Mouse (Mus musculus) MEL (cell line): ENCODE results near the gene Ttyh2. TPM values are rescaled to one million over a fixed set of nuclear protein-coding genes. Genes with fewer than 3 reads are reported as not detected.

ENCODE experiments used
- DNase-seq: peaks from one replicate; pipeline ENCODE4 v3.0.0; 2011; ENCODE audit warnings: low read depth, low spot score
- H3K27ac ChIP-seq: 2 replicates; pipeline ENCODE4 v1.5.1; 2012; ENCODE audit warnings: low read depth, mild to moderate bottlenecking, control low read depth, low read length, moderate library complexity; ENCODE audit not compliant: control insufficient read depth
- H3K27me3 ChIP-seq, 2 experiments: fragments of 150-350 bp in 1 of 2; sonication (generic) in 1 of 2; 2 replicates each; pipeline ENCODE4 v1.6.1; 2012; ENCODE audit warnings: low read length in 2 of 2, mild to moderate bottlenecking in 2 of 2, improper control_type of control experiment in 1 of 2, moderate library complexity in 1 of 2; ENCODE audit not compliant: insufficient read depth in 2 of 2, control insufficient read depth in 1 of 2
- H3K36me3 ChIP-seq, 2 experiments: 2 replicates each; pipeline ENCODE4 v1.6.1; 2012 to 2014; ENCODE audit warnings: low read length in 2 of 2, improper control_type of control experiment in 1 of 2, inconsistent platforms in 1 of 2, mild to moderate bottlenecking in 1 of 2; ENCODE audit not compliant: insufficient read depth in 2 of 2, control insufficient read depth in 1 of 2
- H3K4me1 ChIP-seq, 2 experiments: fragments of 150-350 bp in 1 of 2; sonication (generic) in 1 of 2; 2 replicates each; pipeline ENCODE4 v1.6.1; 2012; ENCODE audit warnings: low read length in 2 of 2, improper control_type of control experiment in 1 of 2, mild to moderate bottlenecking in 1 of 2; ENCODE audit not compliant: insufficient read depth in 2 of 2, control insufficient read depth in 1 of 2
- H3K4me3 ChIP-seq, 2 experiments: fragments of 150-350 bp in 1 of 2; sonication (generic) in 1 of 2; 2 replicates each; pipeline ENCODE4 v1.5.1; 2012; ENCODE audit warnings: low read depth in 2 of 2, low read length in 2 of 2, mild to moderate bottlenecking in 2 of 2, moderate library complexity in 2 of 2, control low read depth in 1 of 2, improper control_type of control experiment in 1 of 2; ENCODE audit not compliant: control insufficient read depth in 1 of 2, insufficient read depth in 1 of 2
- H3K79me2 ChIP-seq: 2 replicates; pipeline ENCODE4 v1.6.1; 2012; ENCODE audit warnings: mild to moderate bottlenecking, low read length, moderate library complexity; ENCODE audit not compliant: control insufficient read depth, poor library complexity, insufficient read depth
- H3K9ac ChIP-seq: 2 replicates; pipeline ENCODE4 v1.6.1; 2012; ENCODE audit warnings: low read depth, mild to moderate bottlenecking, control low read depth, low read length, moderate library complexity; ENCODE audit not compliant: control insufficient read depth, poor library complexity, severe bottlenecking
- H3K9me3 ChIP-seq: fragments of 150-350 bp; sonication (generic); replicated peaks from 2 replicates; pipeline ENCODE4 v1.6.1; 2012; ENCODE audit warnings: mild to moderate bottlenecking, low read length, improper control_type of control experiment, moderate library complexity; ENCODE audit not compliant: insufficient read depth
- CHD1 ChIP-seq: IDR thresholded peaks from 2 replicates; pipeline ENCODE4 v1.6.1; 2012; ENCODE audit warnings: low read depth, mild to moderate bottlenecking, inconsistent platforms, low read length, improper control_type of control experiment
- CHD2 ChIP-seq: IDR thresholded peaks from 2 replicates; pipeline ENCODE4 v1.6.1; 2011; ENCODE audit warnings: low read length, improper control_type of control experiment
- CTCF ChIP-seq, 3 experiments: IDR thresholded peaks in 2 of 3; conservative IDR thresholded peaks in 1 of 3; 2 replicates each; pipeline ENCODE4 v1.5.1; 2011 to 2012; ENCODE audit warnings: low read length in 3 of 3, low read depth in 2 of 3, mild to moderate bottlenecking in 2 of 3, improper control_type of control experiment in 1 of 3, inconsistent platforms in 1 of 3, mixed read lengths in 1 of 3, moderate library complexity in 1 of 3; ENCODE audit not compliant: control insufficient read depth in 1 of 3, insufficient read depth in 1 of 3, poor library complexity in 1 of 3, severe bottlenecking in 1 of 3
- E2F4 ChIP-seq: IDR thresholded peaks from 2 replicates; pipeline ENCODE4 v1.6.1; 2011; ENCODE audit warnings: low read depth, low read length, improper control_type of control experiment, borderline replicate concordance
- ELF1 ChIP-seq: IDR thresholded peaks from 2 replicates; pipeline ENCODE4 v1.6.1; 2014; ENCODE audit warnings: low read depth, mild to moderate bottlenecking, inconsistent platforms, low read length, improper control_type of control experiment, moderate library complexity
- EP300 ChIP-seq, 2 experiments: IDR thresholded peaks; 2 replicates each; pipeline ENCODE4 v1.6.1; 2011; ENCODE audit warnings: improper control_type of control experiment in 2 of 2, low read length in 2 of 2, low read depth in 1 of 2, mild to moderate bottlenecking in 1 of 2
- ETS1 ChIP-seq: IDR thresholded peaks from 2 replicates; pipeline ENCODE4 v1.6.1; 2012; ENCODE audit warnings: low read depth, mild to moderate bottlenecking, inconsistent platforms, low read length, improper control_type of control experiment, moderate library complexity
- GATA1 ChIP-seq: IDR thresholded peaks from 2 replicates; pipeline ENCODE4 v1.6.1; 2011; ENCODE audit warnings: low read depth, low read length, improper control_type of control experiment
- JUND ChIP-seq: IDR thresholded peaks from 2 replicates; pipeline ENCODE4 v1.6.1; 2011; ENCODE audit warnings: low read depth, mild to moderate bottlenecking, improper control_type of control experiment, low read length
- MAZ ChIP-seq: IDR thresholded peaks from 2 replicates; pipeline ENCODE4 v1.6.1; 2012; ENCODE audit warnings: low read depth, mild to moderate bottlenecking, inconsistent platforms, low read length, improper control_type of control experiment
- MYB ChIP-seq: IDR thresholded peaks from 2 replicates; pipeline ENCODE4 v1.6.1; 2011; ENCODE audit warnings: mild to moderate bottlenecking, low read depth, low read length, improper control_type of control experiment
- MYC ChIP-seq: IDR thresholded peaks from 2 replicates; pipeline ENCODE4 v1.6.1; 2011; ENCODE audit warnings: low read depth, mild to moderate bottlenecking, low read length, improper control_type of control experiment, moderate library complexity
- NELFE ChIP-seq: IDR thresholded peaks from 2 replicates; pipeline ENCODE4 v1.6.1; 2011; ENCODE audit warnings: low read depth, low read length, improper control_type of control experiment
- NRF1 ChIP-seq: IDR thresholded peaks from 2 replicates; pipeline ENCODE4 v1.6.1; 2014; ENCODE audit warnings: low read depth, mild to moderate bottlenecking, inconsistent platforms, low read length, improper control_type of control experiment, moderate library complexity; ENCODE audit not compliant: poor library complexity, insufficient read depth, severe bottlenecking
- POLR2A ChIP-seq, 2 experiments: IDR thresholded peaks; 2 replicates each; pipeline ENCODE4 v1.6.1; 2011 to 2012; ENCODE audit warnings: low read length in 2 of 2, mild to moderate bottlenecking in 2 of 2, control low read depth in 1 of 2, improper control_type of control experiment in 1 of 2, low read depth in 1 of 2, moderate library complexity in 1 of 2; ENCODE audit not compliant: control insufficient read depth in 1 of 2, insufficient read depth in 1 of 2, poor library complexity in 1 of 2
- POLR2AphosphoS2 ChIP-seq: IDR thresholded peaks from 2 replicates; pipeline ENCODE4 v1.6.1; 2011; ENCODE audit warnings: low read length, improper control_type of control experiment
- RAD21 ChIP-seq: IDR thresholded peaks from 2 replicates; pipeline ENCODE4 v1.6.1; 2011; ENCODE audit warnings: mild to moderate bottlenecking, low read depth, low read length, improper control_type of control experiment
- SIN3A ChIP-seq: IDR thresholded peaks from 2 replicates; pipeline ENCODE4 v1.6.1; 2012; ENCODE audit warnings: low read length, improper control_type of control experiment, inconsistent platforms
- SMC3 ChIP-seq: IDR thresholded peaks from 2 replicates; pipeline ENCODE4 v1.6.1; 2011; ENCODE audit warnings: low read depth, low read length, improper control_type of control experiment
- TAL1 ChIP-seq: IDR thresholded peaks from 2 replicates; pipeline ENCODE4 v1.6.1; 2012; ENCODE audit warnings: mild to moderate bottlenecking, inconsistent platforms, low read length, moderate library complexity, mixed read lengths
- TBP ChIP-seq: IDR thresholded peaks from 2 replicates; pipeline ENCODE4 v1.8.0; 2011; ENCODE audit warnings: low read depth, low read length, improper control_type of control experiment
- TCF12 ChIP-seq: IDR thresholded peaks from 2 replicates; pipeline ENCODE4 v1.6.1; 2014; ENCODE audit warnings: low read depth, mild to moderate bottlenecking, inconsistent platforms, low read length, improper control_type of control experiment, moderate library complexity
- UBTF ChIP-seq: IDR thresholded peaks from 2 replicates; pipeline ENCODE4 v1.6.1; 2012; ENCODE audit warnings: low read depth, mild to moderate bottlenecking, inconsistent platforms, low read length, improper control_type of control experiment, moderate library complexity, borderline replicate concordance; ENCODE audit not compliant: insufficient read depth
- USF1 ChIP-seq: IDR thresholded peaks from 2 replicates; pipeline ENCODE4 v1.6.1; 2014; ENCODE audit warnings: low read depth, mild to moderate bottlenecking, inconsistent platforms, low read length, improper control_type of control experiment, moderate library complexity
- ZC3H11A ChIP-seq: IDR thresholded peaks from 2 replicates; pipeline ENCODE4 v1.6.1; 2012; ENCODE audit warnings: low read depth, mild to moderate bottlenecking, inconsistent platforms, low read length, improper control_type of control experiment
- ZKSCAN1 ChIP-seq: IDR thresholded peaks from 2 replicates; pipeline ENCODE4 v1.6.1; 2012; ENCODE audit warnings: low read depth, mild to moderate bottlenecking, inconsistent platforms, low read length, improper control_type of control experiment, moderate library complexity
- ZMIZ1 ChIP-seq: IDR thresholded peaks from 2 replicates; pipeline ENCODE4 v1.6.1; 2012; ENCODE audit warnings: low read depth, mild to moderate bottlenecking, inconsistent platforms, low read length, improper control_type of control experiment, moderate library complexity
- ZNF384 ChIP-seq: IDR thresholded peaks from 2 replicates; pipeline ENCODE4 v1.6.1; 2012; ENCODE audit warnings: low read depth, mild to moderate bottlenecking, inconsistent platforms, low read length, improper control_type of control experiment
- polyA plus RNA-seq, 2 experiments: library from polyadenylated mRNA; stranded (reverse) in 1 of 2; unstranded in 1 of 2; fragments of >175 nt in 1 of 2; fragments of >200 nt in 1 of 2; gene quantifications; 2 replicates each; pipeline versions ENCODE4 v1.2.1 to v1.2.4; 2012; ENCODE audit warnings: low replicate concordance in 2 of 2, low read depth in 1 of 2; ENCODE audit not compliant: insufficient read length in 2 of 2, insufficient read depth in 1 of 2, missing spikeins in 1 of 2
- total RNA-seq: library from RNA; depleted of rRNA; stranded (reverse); fragments of 300-350 nt; gene quantifications from 2 replicates; pipeline ENCODE4 v1.2.3, GENCODE M21; 2012

Ttyh2 gene
- total and polyA plus RNA-seq, 3 experiments, result 7.2 to 9.7 TPM; not detected in 1

DNA sequence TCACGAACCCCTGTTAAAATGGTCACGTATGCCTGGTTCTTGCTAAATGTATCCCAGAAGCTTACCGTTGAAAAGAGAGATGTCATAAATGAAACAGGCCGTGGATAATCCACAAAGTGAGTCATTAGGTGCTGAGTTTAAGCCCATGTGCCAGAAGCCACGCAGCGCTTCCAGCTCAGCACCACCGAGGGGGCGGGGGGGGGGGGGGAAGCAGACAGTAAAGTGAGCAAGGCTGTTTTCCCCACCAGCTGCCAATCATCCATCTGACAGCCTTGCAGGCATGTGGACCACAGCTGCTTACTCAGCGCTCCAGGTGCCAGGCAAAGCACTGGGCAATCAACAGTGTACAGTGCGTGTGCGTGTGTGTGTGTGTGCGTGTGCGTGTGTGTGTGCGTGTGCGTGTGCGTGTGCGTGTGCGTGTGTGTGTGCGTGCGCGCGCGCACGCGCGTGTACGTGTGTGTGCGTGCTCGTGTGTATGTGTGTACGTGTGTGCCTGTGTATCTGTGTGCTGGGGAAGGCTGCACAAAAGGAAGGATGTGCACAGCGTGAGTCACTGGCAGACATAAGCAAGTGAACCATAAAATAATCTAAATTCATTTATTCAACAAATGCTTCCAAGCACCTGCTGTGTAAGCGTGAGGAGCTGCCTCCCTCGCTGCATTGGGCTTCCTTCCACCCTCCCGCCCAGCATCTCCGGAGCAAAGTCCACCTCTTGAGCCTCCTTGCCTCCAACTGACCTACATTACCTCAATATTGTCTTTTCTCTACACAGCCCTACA is 38.3 kb upstream of the Ttyh2 start (continued):
- TF ChIP-seq JUND (no peak), ZKSCAN1 (no peak)
- TF ChIP-seq, all 39 proteins: peak for 0

GRCm38 (mm10) chr11:114638647-114639290 is 36.5 kb upstream of the Ttyh2 start:
- DNase-seq, result no peak
- Histone ChIP-seq H3K4me1 (no peaks in the 10 kb centered on the region), H3K27ac (no peak overlapping the region), H3K27me3 (no peaks in the 10 kb centered on the region), H3K9ac (no peak overlapping the region), H3K9me3 (no peaks in the 10 kb centered on the region), H3K4me3 (no peak overlapping the region), H3K36me3 (no peaks in the 10 kb centered on the region), H3K79me2 (no peaks in the 10 kb centered on the region)
- TF ChIP-seq RAD21, result no peak
- TF ChIP-seq SIN3A, result no peak
- no peak for TF ChIP-seq USF1
- TF ChIP-seq MAZ, result no peak
- TF ChIP-seq ZKSCAN1, result no peak
- no peak for TF ChIP-seq ELF1
- no peak for TF ChIP-seq TCF12
- TF ChIP-seq GATA1, result no peak
- TF ChIP-seq UBTF, result no peak
- TF ChIP-seq MYC, result no peak
- TF ChIP-seq TBP, result no peak
- no peak for TF ChIP-seq CTCF (IDR thresholded peaks at IDR 0.05 in 2 of 3, conservative IDR thresholded peaks at IDR 0.05 in 1 of 3; ENCODE audit: control insufficient read depth in 1 of 3, insufficient read depth in 1 of 3, low read depth in 2 of 3, low read length in 3 of 3, poor library complexity in 1 of 3, severe bottlenecking in 1 of 3)
- no peak for TF ChIP-seq ETS1
- TF ChIP-seq NELFE, result no peak
- no peak for TF ChIP-seq CHD1

DNA sequence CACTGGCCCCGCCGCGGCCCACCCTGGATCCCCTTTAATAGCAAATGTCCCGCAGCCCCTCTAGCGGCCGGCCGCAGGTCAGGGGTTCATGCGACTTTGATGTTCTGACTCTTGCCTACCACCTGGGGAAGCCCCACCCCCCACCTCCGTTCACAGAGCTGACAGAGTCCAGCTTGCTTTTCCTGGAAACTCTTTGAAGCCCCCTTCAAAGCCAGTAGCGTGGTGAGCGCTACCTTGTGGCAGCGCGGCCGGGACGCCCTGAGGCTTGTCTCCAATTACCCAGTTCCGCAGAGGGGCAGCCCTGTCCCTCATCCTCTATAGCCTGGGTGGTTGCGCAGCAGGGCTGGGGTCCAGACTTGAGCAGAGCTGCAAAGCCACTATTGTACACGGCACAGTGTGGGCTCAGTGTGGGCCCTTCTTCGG is 35.5 kb upstream of the Ttyh2 start:
- Histone ChIP-seq H3K27me3 (no peaks in the 10 kb centered on the region), H3K27ac (no peak overlapping the region), H3K4me3 (no peak overlapping the region), H3K9me3 (no peaks in the 10 kb centered on the region), H3K9ac (no peak overlapping the region), H3K79me2 (no peaks in the 10 kb centered on the region), H3K36me3 (no peaks in the 10 kb centered on the region), H3K4me1 (no peaks in the 10 kb centered on the region)
- no peak for DNase-seq
- TF ChIP-seq NRF1 (no peak), CHD2 (no peak), POLR2AphosphoS2 (no peak), EP300 (IDR thresholded peaks at IDR 0.05; ENCODE audit: low read depth in 1 of 2, low read length in 2 of 2) (no peak), ZNF384 (no peak), ZKSCAN1 (no peak), MYB (no peak), E2F4 (no peak), JUND (no peak), ZC3H11A (no peak), ELF1 (no peak), SMC3 (no peak), TAL1 (no peak), ZMIZ1 (no peak), POLR2A (IDR thresholded peaks at IDR 0.05; ENCODE audit: control insufficient read depth in 1 of 2, insufficient read depth in 1 of 2, low read depth in 1 of 2, low read length in 2 of 2, poor library complexity in 1 of 2) (no peak), ETS1 (no peak), TCF12 (no peak)
